ENCODE assay signal across 20 mouse cellular contexts in genomic region chr4:123127051-123127450, GRCm38 (mm10). TPM values are rescaled to one million over a fixed set of nuclear protein-coding genes. Genes with fewer than 3 reads are reported as not detected.
"Had no signal": no experiment of that assay in that cellular context is flagged by ENCODE, and none has a peak within 500 bp of the region (broad histone marks: within the 10 kb centered on the region; RNA-seq: fewer than 3 reads in every experiment).

No protein-coding gene starts in this region.

- H3K9ac ChIP-seq: liver, embryonic 15.5 days; midbrain, embryonic 13.5 days had no signal

- H3K27ac ChIP-seq: left cerebral cortex, adult 2 months; limb, embryonic 10.5 days; liver, embryonic 15.5 days; midbrain, embryonic 13.5 days had no signal

- H3K4me3 ChIP-seq: left cerebral cortex, adult 2 months; limb, embryonic 10.5 days; liver, embryonic 15.5 days; midbrain, embryonic 13.5 days; myocyte had no signal

- H3K4me2 ChIP-seq: liver, embryonic 11.5 days; liver, embryonic 15.5 days; midbrain, embryonic 13.5 days had no signal

- ATAC-seq: lung, postnatal 0 days; midbrain, embryonic 13.5 days had no signal

- H3K27me3 ChIP-seq: liver, embryonic 15.5 days; midbrain, embryonic 13.5 days had no signal

- H3K4me1 ChIP-seq: limb, embryonic 10.5 days; liver, embryonic 15.5 days; midbrain, embryonic 13.5 days had no signal

- DNase-seq: kidney, postnatal 25 days; lung, adult 2 months; lung, postnatal 36 days; retina, postnatal 1 day; right cerebral cortex, postnatal 4 days; spleen, adult 18-20 months; thymus, adult 18-20 months; thymus, postnatal 14 days had no signal

- H3K9me3 ChIP-seq: limb, embryonic 10.5 days; liver, embryonic 15.5 days; midbrain, embryonic 13.5 days had no signal

RNA-seq across cellular contexts. Expression of gene Oxct2b, which starts 11.0 kb away (rescaled TPM):
- total RNA-seq: layer of hippocampus, adult 18-20 months; megakaryocyte progenitor cell, adult 5-6 weeks; neutrophil, adult 5-6 weeks had no signal
- polyA plus RNA-seq: kidney, embryonic 16.5 days; limb, embryonic 10.5 days; liver, embryonic 11.5 days; liver, embryonic 15.5 days; lung, adult 2 months; lung, postnatal 0 days; myocyte; stomach, embryonic 14.5 days had no signal

RNA-seq across cellular contexts. Expression of gene Bmp8b, which starts 22.1 kb away (rescaled TPM):
- total RNA-seq: layer of hippocampus, adult 18-20 months; megakaryocyte progenitor cell, adult 5-6 weeks; neutrophil, adult 5-6 weeks had no signal

RNA-seq across cellular contexts. Expression of gene Hpcal4, which starts 56.0 kb away (rescaled TPM):
- total RNA-seq: megakaryocyte progenitor cell, adult 5-6 weeks; neutrophil, adult 5-6 weeks had no signal
- polyA plus RNA-seq: liver, embryonic 15.5 days; myocyte had no signal
